Mouse (Mus musculus): ENCODE measurements around the gene Catsper2. TPM values are rescaled to one million over a fixed set of nuclear protein-coding genes. Genes with fewer than 3 reads are reported as not detected.

The Catsper2 gene
- 2.8 and 3.5 TPM in 2 replicates for polyA plus RNA-seq (2016; fragmentation: Nextera tagmentation; extraction: Ambion mirVana)

DNA sequence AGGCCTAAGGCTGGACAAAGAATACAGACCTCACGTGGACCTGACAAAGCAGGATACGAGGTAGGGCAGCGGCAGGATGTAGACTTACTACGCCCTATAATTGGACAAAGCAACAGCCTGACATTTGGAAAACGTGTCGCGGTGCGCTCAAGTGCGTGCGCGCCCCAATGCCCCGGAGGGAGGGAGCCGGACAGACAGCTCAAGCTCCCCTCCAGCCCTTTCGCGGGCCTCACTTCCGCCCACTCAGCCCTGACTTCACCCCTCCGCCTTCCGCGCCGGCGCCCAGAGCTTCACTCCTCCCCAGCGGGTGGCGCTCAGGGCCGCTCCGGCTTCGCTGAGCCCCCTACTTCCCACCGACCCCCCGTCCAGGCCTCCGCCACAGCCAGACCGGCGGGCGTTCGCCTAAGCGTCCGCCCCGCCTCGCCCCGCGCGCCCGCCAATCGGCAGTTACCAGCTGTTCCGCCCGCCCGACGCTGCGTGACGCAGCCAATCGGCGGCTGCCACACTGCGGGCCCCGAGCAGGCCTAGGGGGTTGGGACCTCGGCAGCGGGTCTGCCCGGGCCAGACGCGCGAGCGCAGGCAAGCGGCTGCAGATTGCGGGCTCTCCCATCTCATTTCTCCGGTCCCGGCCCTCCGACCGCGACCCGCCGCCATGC, at the start of gene Catsper2, which contains the start of gene Pdia3:
Gene Catsper2, minus strand, starts transcription at position 406 of the 656 bp plus-strand sequence.
Gene Pdia3, plus strand, starts transcription at position 389 of the 656 bp plus-strand sequence.
- under 1% methylated on average over 65 of the region's 68 CpGs for WGBS
- H3K9me3 ChIP-seq (replicated peaks), result no peaks in the 10 kb centered on the region
- H3K4me3 ChIP-seq, result peak within 1 kb of the TSS; percentile 95
- peak within 1 kb of the TSS; percentile 71 for H3K4me2 ChIP-seq
- peak within 1 kb of the TSS; percentile 95 for H3K9ac ChIP-seq
- peak; percentile 99 for ATAC-seq (ENCODE audit: insufficient number of reproducible peaks, low FRiP score)
- H3K27ac ChIP-seq (ENCODE audit: poor library complexity, severe bottlenecking), result peak within 1 kb of the TSS; percentile 96
- peaks cover 26% of the 10 kb centered on the region for H3K4me1 ChIP-seq (replicated peaks)
- peaks cover 19% of the 10 kb centered on the region for H3K36me3 ChIP-seq
- H3K27me3 ChIP-seq (replicated peaks), result no peaks in the 10 kb centered on the region

DNA sequence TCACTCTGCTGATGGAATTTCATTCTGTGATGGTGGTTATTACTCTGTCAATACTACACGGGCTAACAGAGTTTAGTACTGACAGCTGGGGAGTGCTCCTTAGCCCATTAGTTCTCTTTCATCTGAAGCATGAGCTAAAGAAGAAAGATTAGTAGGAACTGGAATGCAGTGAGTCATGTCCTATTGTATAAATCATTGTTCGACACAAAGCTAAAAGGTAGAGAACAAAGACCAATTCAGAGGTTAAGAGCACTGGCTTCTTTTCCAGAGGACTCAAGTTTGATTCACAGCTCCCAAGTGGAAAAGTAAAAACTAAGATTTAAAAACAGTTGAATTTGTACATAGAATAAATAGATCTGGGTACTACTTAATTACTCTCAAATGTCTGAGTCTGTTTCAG, 46.5 kb upstream of the Catsper2 start:
- no peak overlapping the region for H3K27ac ChIP-seq (ENCODE audit: poor library complexity, severe bottlenecking)
- no peak overlapping the region for H3K9ac ChIP-seq
- H3K36me3 ChIP-seq, result peaks cover 18% of the 10 kb centered on the region
- WGBS, result 72% methylated on average over 2 of the region's 2 CpGs
- no peak overlapping the region for H3K4me3 ChIP-seq
- H3K9me3 ChIP-seq (replicated peaks), result no peaks in the 10 kb centered on the region
- H3K4me1 ChIP-seq (replicated peaks), result peaks cover 4% of the 10 kb centered on the region
- H3K27me3 ChIP-seq (replicated peaks), result no peaks in the 10 kb centered on the region
- ATAC-seq (ENCODE audit: insufficient number of reproducible peaks, low FRiP score), result no peak
- H3K4me2 ChIP-seq, result no peak overlapping the region

DNA sequence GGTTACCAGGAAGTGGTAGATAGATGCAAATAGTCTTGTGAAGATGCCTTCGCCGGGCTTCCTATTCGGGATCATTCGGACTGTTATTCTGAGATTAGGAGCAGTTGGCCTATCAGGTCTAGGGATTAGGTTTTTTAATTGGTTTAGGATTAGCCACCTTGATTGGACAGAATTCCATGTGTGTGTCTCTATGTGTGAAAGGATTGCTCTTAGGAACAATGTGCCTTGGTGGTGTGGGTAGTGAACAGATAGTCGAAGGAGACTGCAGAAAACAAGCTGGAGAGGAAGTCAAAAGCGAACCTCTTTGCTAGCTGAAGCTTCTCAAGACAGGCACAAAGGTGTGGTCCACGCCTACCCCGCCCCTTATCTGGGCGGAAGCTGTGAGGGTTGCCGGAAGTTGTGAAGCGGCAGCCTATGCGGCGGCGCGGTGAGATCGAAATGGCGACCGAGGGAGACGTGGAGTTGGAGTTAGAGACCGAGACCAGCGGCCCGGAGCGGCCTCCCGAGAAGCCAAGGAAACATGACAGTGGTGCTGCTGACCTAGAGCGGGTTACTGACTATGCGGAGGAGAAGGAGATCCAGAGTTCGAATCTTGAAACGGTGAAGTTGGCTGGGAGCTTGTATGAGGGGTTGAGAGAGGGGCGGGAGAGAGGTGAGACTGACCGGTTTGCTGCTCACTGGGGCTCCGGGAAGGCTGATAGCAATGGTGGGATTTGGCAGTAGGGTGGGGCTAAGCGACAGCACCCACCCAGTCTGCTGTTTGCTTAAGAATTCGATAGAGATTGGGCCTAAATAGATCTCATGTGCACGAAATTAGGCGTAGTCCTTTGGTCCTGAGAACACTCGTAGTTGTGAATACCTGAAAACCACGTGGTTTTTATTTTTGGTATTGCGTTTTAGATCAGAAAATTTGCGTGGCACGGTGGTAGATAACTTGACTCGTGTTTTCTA, 43.4 kb upstream of the Catsper2 start, which contains the start of gene Serinc4:
Gene Serinc4, minus strand, starts transcription at position 90 of the 951 bp plus-strand sequence.
- H3K36me3 ChIP-seq, result peaks cover 42% of the 10 kb centered on the region
- peak; percentile 89 for ATAC-seq (ENCODE audit: insufficient number of reproducible peaks, low FRiP score)

DNA sequence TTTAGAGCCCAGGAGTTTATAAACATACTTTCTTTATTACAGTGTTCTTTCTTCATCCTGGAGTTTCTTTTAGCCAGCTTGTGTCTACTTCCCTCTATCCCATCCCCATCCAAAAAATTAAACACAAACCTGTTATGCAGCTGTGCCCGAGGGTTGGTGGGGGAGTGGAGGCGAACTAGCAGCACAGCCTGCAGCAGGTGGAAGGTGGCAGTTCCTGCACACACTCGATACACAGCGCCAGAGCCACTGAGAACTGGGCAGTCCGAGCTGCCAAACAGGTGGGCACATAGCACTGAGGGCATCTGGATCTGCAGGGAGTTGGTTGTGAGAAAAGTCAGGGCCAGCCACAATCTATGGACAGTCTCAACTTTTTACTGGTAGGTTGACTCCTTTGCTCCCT, 41.9 kb upstream of the Catsper2 start:
- ATAC-seq (ENCODE audit: insufficient number of reproducible peaks, low FRiP score), result no peak
- Histone ChIP-seq H3K4me2 (no peak overlapping the region), H3K4me3 (no peak overlapping the region), H3K27ac (ENCODE audit: poor library complexity, severe bottlenecking) (no peak overlapping the region), H3K36me3 (peaks cover 47% of the 10 kb centered on the region), H3K9me3 (replicated peaks) (no peaks in the 10 kb centered on the region), H3K9ac (no peak overlapping the region), H3K4me1 (replicated peaks) (peaks cover 36% of the 10 kb centered on the region), H3K27me3 (replicated peaks) (no peaks in the 10 kb centered on the region)
- 78% methylated on average over 5 of the region's 5 CpGs for WGBS

More for the DNA sequence above, 43.4 kb upstream of the Catsper2 start, which contains the start of gene Serinc4:
- H3K4me1 ChIP-seq (replicated peaks), result peaks cover 25% of the 10 kb centered on the region
- 2% methylated on average over 41 of the region's 41 CpGs for WGBS
- H3K4me3 ChIP-seq, result peak within 1 kb of the TSS; percentile 70
- peak within 1 kb of the TSS; percentile 81 for H3K27ac ChIP-seq (ENCODE audit: poor library complexity, severe bottlenecking)
- H3K9ac ChIP-seq, result peak within 1 kb of the TSS; percentile 83
- H3K27me3 ChIP-seq (replicated peaks), result no peaks in the 10 kb centered on the region
- peak within 1 kb of the TSS; percentile 74 for H3K4me2 ChIP-seq
- no peaks in the 10 kb centered on the region for H3K9me3 ChIP-seq (replicated peaks)

DNA sequence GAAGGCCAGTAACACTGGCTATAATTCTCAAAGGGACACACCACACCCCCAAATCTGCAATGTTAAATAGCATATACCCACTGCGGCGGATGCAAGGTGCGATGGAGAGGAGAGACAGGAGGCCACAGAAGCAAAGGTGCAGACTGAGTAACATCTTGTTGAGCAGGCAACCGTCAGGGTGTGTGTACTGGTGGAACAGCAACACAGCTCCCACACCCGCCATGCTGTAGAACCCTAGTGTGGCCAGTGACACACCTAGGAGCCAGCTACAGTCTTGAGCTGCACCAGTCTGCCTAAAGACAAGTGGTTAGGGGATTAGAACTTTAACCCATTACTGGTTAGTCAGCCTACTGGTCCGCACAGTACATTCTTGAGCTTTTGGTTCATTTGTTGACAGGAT, 40.3 kb upstream of the Catsper2 start:
- Histone ChIP-seq H3K4me2 (peak overlapping the region; percentile 34), H3K27me3 (replicated peaks) (no peaks in the 10 kb centered on the region), H3K27ac (ENCODE audit: poor library complexity, severe bottlenecking) (peak overlapping the region; percentile 79), H3K4me1 (replicated peaks) (peaks cover 39% of the 10 kb centered on the region), H3K9ac (no peak overlapping the region), H3K9me3 (replicated peaks) (no peaks in the 10 kb centered on the region), H3K36me3 (peaks cover 39% of the 10 kb centered on the region), H3K4me3 (no peak overlapping the region)
- 81% methylated on average over 6 of the region's 6 CpGs for WGBS
- ATAC-seq (ENCODE audit: insufficient number of reproducible peaks, low FRiP score), result no peak

DNA sequence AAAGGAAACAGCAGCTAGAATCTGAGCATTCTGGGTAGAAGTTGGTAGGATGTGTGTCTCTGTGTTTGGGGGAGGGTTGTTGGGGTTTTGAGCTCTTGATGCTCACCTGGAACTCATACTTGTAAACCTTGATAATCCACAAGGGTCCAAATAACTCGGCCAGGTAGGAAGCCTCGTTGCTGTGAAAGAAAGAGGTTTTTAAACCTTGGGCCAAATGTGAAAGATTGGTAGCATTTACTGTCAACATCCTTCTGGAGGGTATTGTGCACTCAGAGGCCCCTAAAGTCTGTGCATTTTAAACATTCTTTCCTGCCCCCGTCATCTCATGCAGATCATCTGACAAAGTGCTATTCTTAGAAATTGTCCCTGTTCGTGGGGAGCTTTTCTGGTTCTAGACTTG, 39.4 kb upstream of the Catsper2 start, which contains the start of gene Hypk:
Gene Hypk, plus strand, starts transcription at position 301 of the 400 bp plus-strand sequence.
- Histone ChIP-seq H3K9me3 (replicated peaks) (no peaks in the 10 kb centered on the region), H3K4me1 (replicated peaks) (peaks cover 40% of the 10 kb centered on the region), H3K27me3 (replicated peaks) (no peaks in the 10 kb centered on the region), H3K4me3 (no peak within 1 kb of the TSS), H3K27ac (ENCODE audit: poor library complexity, severe bottlenecking) (peak within 1 kb of the TSS; percentile 79), H3K36me3 (peaks cover 33% of the 10 kb centered on the region), H3K4me2 (peak within 1 kb of the TSS; percentile 34), H3K9ac (no peak within 1 kb of the TSS)
- no peak for ATAC-seq (ENCODE audit: insufficient number of reproducible peaks, low FRiP score)
- WGBS, result 57% methylated on average over 4 of the region's 4 CpGs

DNA sequence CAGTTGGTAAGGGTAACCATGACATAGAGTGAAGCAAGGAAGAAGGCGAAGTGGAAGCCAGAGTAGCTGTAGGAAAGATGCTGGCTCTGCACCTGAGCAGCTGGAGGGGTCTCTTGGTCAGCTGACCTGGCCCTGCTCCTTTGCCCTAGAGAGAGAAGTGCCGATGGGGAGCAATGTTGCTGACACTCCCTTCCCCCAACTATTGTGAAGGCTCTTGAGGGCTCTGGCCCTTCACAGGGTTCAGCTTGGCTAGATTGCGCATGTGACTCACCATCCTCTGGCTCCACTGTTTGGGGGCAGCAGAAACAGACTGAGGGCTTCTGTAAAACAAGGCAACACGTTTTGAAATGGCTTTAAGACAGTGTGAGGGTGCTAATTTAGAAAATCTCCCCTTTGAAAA, 38.8 kb upstream of the Catsper2 start:
- H3K4me1 ChIP-seq (replicated peaks), result peaks cover 46% of the 10 kb centered on the region
- H3K36me3 ChIP-seq, result peaks cover 33% of the 10 kb centered on the region
- WGBS, result 64% methylated on average over 4 of the region's 4 CpGs
- no peak overlapping the region for H3K9ac ChIP-seq
- H3K27ac ChIP-seq (ENCODE audit: poor library complexity, severe bottlenecking), result peak overlapping the region; percentile 79
- H3K27me3 ChIP-seq (replicated peaks), result no peaks in the 10 kb centered on the region
- H3K4me3 ChIP-seq, result no peak overlapping the region
- ATAC-seq (ENCODE audit: insufficient number of reproducible peaks, low FRiP score), result no peak
- H3K4me2 ChIP-seq, result peak overlapping the region; percentile 34
- H3K9me3 ChIP-seq (replicated peaks), result no peaks in the 10 kb centered on the region

DNA sequence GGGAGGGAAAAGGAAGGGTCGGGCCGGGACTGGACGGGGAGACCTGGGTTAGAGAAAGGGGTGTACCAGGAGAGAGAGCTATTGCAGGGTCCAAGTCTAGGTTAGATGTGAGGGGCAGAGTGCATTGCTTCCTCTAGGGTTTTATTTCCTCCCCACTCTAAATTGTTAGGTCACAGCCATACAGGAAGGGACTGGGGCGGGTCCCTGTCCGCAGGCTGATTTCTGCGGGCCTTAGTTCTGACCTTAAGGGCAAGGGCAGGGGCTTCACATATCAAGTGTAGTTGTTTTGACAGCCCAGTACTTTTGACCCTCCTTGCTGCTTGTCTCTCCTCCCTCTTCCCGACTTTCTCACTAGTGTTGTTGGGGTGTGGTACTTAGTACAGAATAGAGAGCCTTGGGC, 36.5 kb upstream of the Catsper2 start:
- ATAC-seq (ENCODE audit: insufficient number of reproducible peaks, low FRiP score), result no peak
- H3K4me2 ChIP-seq, result peak overlapping the region; percentile 86
- peak overlapping the region; percentile 90 for H3K4me3 ChIP-seq
- H3K36me3 ChIP-seq, result peaks cover 33% of the 10 kb centered on the region
- peak overlapping the region; percentile 96 for H3K9ac ChIP-seq
- no peaks in the 10 kb centered on the region for H3K27me3 ChIP-seq (replicated peaks)
- WGBS, result under 1% methylated on average over 7 of the region's 7 CpGs
- peak overlapping the region; percentile 98 for H3K27ac ChIP-seq (ENCODE audit: poor library complexity, severe bottlenecking)
- peaks cover 42% of the 10 kb centered on the region for H3K4me1 ChIP-seq (replicated peaks)
- no peaks in the 10 kb centered on the region for H3K9me3 ChIP-seq (replicated peaks)

DNA sequence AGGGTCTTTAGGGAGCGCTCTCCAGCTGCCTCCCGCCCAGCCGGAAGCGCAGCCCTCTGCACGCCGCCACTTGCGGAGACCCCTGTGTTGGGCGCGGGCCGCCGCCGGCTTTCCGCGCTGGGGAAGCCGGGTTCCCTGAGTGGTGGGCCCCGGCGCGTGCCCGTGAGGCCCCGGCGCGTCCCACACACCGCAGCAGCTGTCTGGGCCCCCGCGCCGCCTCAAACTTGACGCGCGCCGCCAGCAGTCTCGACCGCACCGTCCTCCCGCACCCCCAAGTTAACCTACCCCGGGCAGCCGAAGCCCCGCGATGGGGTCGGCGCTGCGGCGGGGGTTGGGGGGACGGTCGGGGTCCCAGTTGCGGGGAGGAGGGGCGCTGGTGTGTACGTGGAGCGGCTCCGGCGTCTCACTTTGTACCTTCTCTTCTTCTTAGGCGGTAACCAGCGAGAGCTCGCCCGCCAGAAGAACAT, 36.0 kb upstream of the Catsper2 start:
- Histone ChIP-seq H3K36me3 (peaks cover 31% of the 10 kb centered on the region), H3K9ac (peak overlapping the region; percentile 96), H3K4me1 (replicated peaks) (peaks cover 42% of the 10 kb centered on the region), H3K4me2 (peak overlapping the region; percentile 86), H3K9me3 (replicated peaks) (no peaks in the 10 kb centered on the region), H3K27me3 (replicated peaks) (no peaks in the 10 kb centered on the region), H3K27ac (ENCODE audit: poor library complexity, severe bottlenecking) (peak overlapping the region; percentile 98), H3K4me3 (peak overlapping the region; percentile 90)
- WGBS, result 0% methylated on average over 53 of the region's 54 CpGs
- ATAC-seq (ENCODE audit: insufficient number of reproducible peaks, low FRiP score), result peak; percentile 9

DNA sequence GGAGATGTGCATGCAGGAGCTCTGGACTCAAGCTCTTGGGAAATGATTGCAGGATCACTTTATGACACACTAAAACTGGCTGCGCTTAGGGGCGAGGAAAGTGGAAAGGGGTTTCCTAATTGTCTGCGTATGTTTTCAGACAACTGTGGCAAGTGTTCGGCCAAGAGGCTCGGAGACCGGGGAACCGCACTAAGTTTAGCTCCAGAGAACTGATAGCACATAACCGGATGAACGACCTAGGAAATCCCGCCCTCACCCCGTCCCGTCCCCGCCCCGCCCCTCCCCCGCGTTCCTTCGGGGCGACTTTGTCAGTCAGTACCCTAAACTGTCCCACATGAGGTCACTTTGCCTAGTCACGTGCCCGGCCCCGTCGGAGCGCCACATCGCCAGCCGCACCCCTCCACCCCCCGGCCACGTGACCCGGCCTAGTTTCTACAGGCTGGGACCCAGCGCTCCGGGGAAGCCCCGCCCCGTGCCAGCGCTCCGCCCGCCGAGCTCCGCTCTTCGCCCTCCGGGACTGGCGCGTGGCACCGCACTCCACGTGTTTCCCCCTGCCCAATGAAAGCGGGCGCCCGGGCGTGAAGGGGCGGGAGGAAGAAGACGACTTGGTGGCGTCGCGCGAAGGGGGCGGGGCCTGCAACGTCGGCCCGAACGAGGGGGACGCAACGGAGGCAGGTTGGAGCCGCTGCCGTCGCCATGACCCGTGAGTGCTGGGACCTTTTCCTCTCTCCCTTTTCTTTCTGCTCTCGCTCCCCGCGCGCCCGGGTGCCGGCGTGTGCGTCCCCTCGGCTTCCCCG, 35.3 kb upstream of the Catsper2 start, which contains the start of gene Serf2:
Gene Serf2, plus strand, starts transcription at position 457 of the 797 bp plus-strand sequence.
- WGBS, result under 1% methylated on average over 73 of the region's 74 CpGs
- ATAC-seq (ENCODE audit: insufficient number of reproducible peaks, low FRiP score), result peak; percentile 99
- Histone ChIP-seq H3K4me3 (peak within 1 kb of the TSS; percentile 90), H3K9ac (peak within 1 kb of the TSS; percentile 96), H3K27ac (ENCODE audit: poor library complexity, severe bottlenecking) (peak within 1 kb of the TSS; percentile 98), H3K4me2 (peak within 1 kb of the TSS; percentile 89), H3K9me3 (replicated peaks) (no peaks in the 10 kb centered on the region), H3K27me3 (replicated peaks) (no peaks in the 10 kb centered on the region), H3K36me3 (peaks cover 27% of the 10 kb centered on the region), H3K4me1 (replicated peaks) (peaks cover 40% of the 10 kb centered on the region)
